Mouse (Mus musculus) megakaryocyte, embryonic 14.5 days (primary cell): Measurements from ENCODE around the gene Egfr.

ENCODE experiments used
- FLI1 ChIP-seq: IDR thresholded peaks from 2 replicates; pipeline ENCODE4 v1.6.1; 2012; ENCODE audit warnings: low read length, inconsistent platforms, mixed read lengths
- GATA1 ChIP-seq: IDR thresholded peaks from 3 replicates; pipeline ENCODE4 v1.6.1; 2012; ENCODE audit warnings: mixed read lengths, low read length, inconsistent platforms, borderline replicate concordance

DNA sequence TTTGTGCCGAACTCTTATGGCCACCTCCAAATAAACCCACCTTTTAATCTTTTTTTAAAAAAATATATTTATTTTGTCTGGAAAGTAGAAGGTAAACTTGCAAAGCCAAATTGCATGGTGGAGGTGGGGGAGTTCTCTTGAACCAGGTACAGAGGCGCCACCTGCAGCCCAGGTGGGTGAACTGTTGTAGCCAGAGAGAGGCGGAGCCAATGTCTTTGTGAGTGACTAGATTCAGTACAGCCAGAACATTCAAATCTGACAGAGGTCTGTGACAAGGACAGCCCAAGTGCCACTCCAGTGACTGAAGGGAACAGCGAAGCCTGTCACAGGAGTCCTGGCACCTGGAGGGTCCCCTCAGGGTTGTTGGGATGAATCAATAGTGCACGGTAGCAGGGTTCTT, 119.1 kb downstream of the Egfr start:
- TF ChIP-seq GATA1 (no peak), FLI1 (no peak)
